Mouse (Mus musculus): ENCODE results near the gene Elane.

DNA sequence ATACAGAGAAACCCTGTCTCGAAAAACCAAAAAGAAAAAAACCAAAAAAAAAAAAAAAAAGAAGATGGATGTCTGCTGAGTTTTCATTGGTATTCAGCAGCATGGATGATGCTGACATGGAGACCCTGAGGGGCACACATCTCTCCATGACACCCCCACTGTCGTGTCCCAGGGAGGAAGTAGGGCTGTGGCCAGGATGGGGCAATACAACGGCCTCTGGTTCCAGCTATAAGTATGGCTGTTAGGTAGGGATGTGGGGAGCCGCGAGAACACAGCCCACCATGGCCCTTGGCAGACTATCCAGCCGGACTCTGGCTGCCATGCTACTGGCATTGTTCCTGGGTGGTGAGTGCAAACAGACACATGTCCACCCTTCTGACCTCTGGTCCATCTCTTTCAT is at the start of gene Elane:
- TF ChIP-seq POLR2A (IDR thresholded peaks at IDR 0.05; ENCODE audit: extremely low read depth, insufficient read depth, low read length): no peak
- TF ChIP-seq CTCF (IDR thresholded peaks at IDR 0.05; ENCODE audit: extremely low read depth, insufficient read depth, low read length): no peak
